Mouse (Mus musculus) lung, postnatal 0 days (tissue): Measurements from ENCODE around the gene Uvrag.

Source experiments
- CTCF ChIP-seq: IDR thresholded peaks from 2 replicates; pipeline ENCODE4 v1.5.1; 2016; ENCODE audit warnings: antibody characterized with exemption, mild to moderate bottlenecking
- EP300 ChIP-seq: IDR thresholded peaks from 2 replicates; pipeline ENCODE4 v1.6.1; 2016; ENCODE audit warnings: antibody characterized with exemption, mild to moderate bottlenecking, control low read depth

GRCm38 (mm10) chr7:98995126-98995727 is 145.7 kb downstream of the Uvrag start:
- TF ChIP-seq EP300, result peak; percentile 89
- no peak for TF ChIP-seq CTCF
